Mouse (Mus musculus) neural tube, embryonic 11.5 days (tissue): ENCODE measurements around the gene Ttyh2. TPM values are rescaled to one million over a fixed set of nuclear protein-coding genes. Genes with fewer than 3 reads are reported as not detected.
A peak's percentile ranks its signal among the peaks of the same experiment; 100 is the strongest.

Experiments
- ATAC-seq: fragments of 200-750 bp; cut with Nextera tagmentation; 2 replicates; pipeline ENCODE4 v1.8.0; 2017; ENCODE audit warnings: moderate number of reproducible peaks, mild to moderate bottlenecking, moderate TSS enrichment, moderate library complexity; ENCODE audit not compliant: insufficient read depth, low FRiP score, low TSS enrichment
- DNase-seq: peaks from one replicate; pipeline ENCODE4 v3.0.0-alpha.2; 2015; ENCODE audit warnings: low spot score
- H3K27ac ChIP-seq: fragments of 300-500 bp; sonication (generic); 2 replicates; pipeline ENCODE4 v1.5.1; 2014; ENCODE audit warnings: low read depth, mild to moderate bottlenecking, low read length
- H3K27me3 ChIP-seq: fragments of 300-500 bp; sonication (generic); 2 replicates; pipeline ENCODE4 v1.6.1; 2014; ENCODE audit warnings: mild to moderate bottlenecking, low read length, mixed read lengths; ENCODE audit not compliant: control insufficient read depth, insufficient read depth
- H3K36me3 ChIP-seq: fragments of 300-500 bp; sonication (generic); 2 replicates; pipeline ENCODE4 v1.6.1; 2014; ENCODE audit warnings: mild to moderate bottlenecking, low read length, moderate library complexity, mixed read lengths; ENCODE audit not compliant: control insufficient read depth, insufficient read depth
- H3K4me1 ChIP-seq: fragments of 300-500 bp; sonication (generic); 2 replicates; pipeline ENCODE4 v1.6.1; 2014; ENCODE audit warnings: low read length, mixed read lengths; ENCODE audit not compliant: control insufficient read depth, insufficient read depth
- H3K4me2 ChIP-seq: fragments of 300-500 bp; sonication (generic); 2 replicates; pipeline ENCODE4 v1.6.1; 2014; ENCODE audit warnings: low read depth, mild to moderate bottlenecking, moderate library complexity
- H3K4me3 ChIP-seq: fragments of 300-500 bp; sonication (generic); 2 replicates; pipeline ENCODE4 v1.5.1; 2014; ENCODE audit warnings: low read depth, low read length
- H3K9ac ChIP-seq: fragments of 300-500 bp; sonication (generic); 2 replicates; pipeline ENCODE4 v1.6.1; 2014; ENCODE audit warnings: mild to moderate bottlenecking, low read length
- H3K9me3 ChIP-seq: fragments of 300-500 bp; sonication (generic); 2 replicates; pipeline ENCODE4 v1.6.1; 2016; ENCODE audit warnings: low read length; ENCODE audit not compliant: control insufficient read depth
- WGBS: fragments of 180-500 bp; shearing (Covaris S2); extraction: QIAGEN DNeasy Blood & Tissue Kit; methylation state at CpG from one replicate; pipeline ENCODE4 v1.1.7; 2014; 5-methylcytosine and 5-hydroxymethylcytosine counted together
- polyA plus RNA-seq: library from polyadenylated mRNA; unstranded; fragments of >200 nt; fragmentation: Nextera tagmentation; extraction: Ambion mirVana; gene quantifications from 2 replicates; pipeline ENCODE4 v1.2.1, GENCODE M21; 2014

Ttyh2 gene
- polyA plus RNA-seq, 1 experiment from 2014 or later, result 24.6 TPM

- DNase-seq (no peak), ATAC-seq (no peak)
- Histone ChIP-seq H3K9ac (no peak overlapping the region), H3K27me3 (no peaks in the 10 kb centered on the region), H3K27ac (no peak overlapping the region), H3K4me3 (no peak overlapping the region), H3K9me3 (no peaks in the 10 kb centered on the region), H3K4me2 (no peak overlapping the region), H3K4me1 (no peaks in the 10 kb centered on the region), H3K36me3 (no peaks in the 10 kb centered on the region)
- 87% methylated on average over 6 of the region's 6 CpGs for WGBS
Observed at GRCm38 (mm10) chr11:114653664-114654063, 21.6 kb upstream of the Ttyh2 start.

- Histone ChIP-seq H3K36me3 (no peaks in the 10 kb centered on the region), H3K4me1 (no peaks in the 10 kb centered on the region), H3K9me3 (no peaks in the 10 kb centered on the region), H3K9ac (no peak overlapping the region), H3K4me2 (no peak overlapping the region), H3K27me3 (no peaks in the 10 kb centered on the region), H3K4me3 (no peak overlapping the region), H3K27ac (no peak overlapping the region)
- no peak for ATAC-seq
- no peak for DNase-seq
- WGBS, result 71% methylated on average over 5 of the region's 5 CpGs
Observed at GRCm38 (mm10) chr11:114654552-114654951, 20.7 kb upstream of the Ttyh2 start.

GRCm38 (mm10) chr11:114655350-114656008 lies 19.8 kb upstream of the Ttyh2 start:
- Histone ChIP-seq H3K4me3 (no peak overlapping the region), H3K36me3 (no peaks in the 10 kb centered on the region), H3K4me2 (no peak overlapping the region), H3K27me3 (no peaks in the 10 kb centered on the region), H3K4me1 (no peaks in the 10 kb centered on the region), H3K27ac (no peak overlapping the region), H3K9ac (no peak overlapping the region), H3K9me3 (no peaks in the 10 kb centered on the region)
- no peak for DNase-seq
- 87% methylated on average over 7 of the region's 7 CpGs for WGBS
- ATAC-seq, result no peak

- no peaks in the 10 kb centered on the region for H3K9me3 ChIP-seq
- H3K4me1 ChIP-seq, result no peaks in the 10 kb centered on the region
- no peak overlapping the region for H3K9ac ChIP-seq
- peak; percentile 46 for DNase-seq
- peak; percentile 53 for ATAC-seq
- no peak overlapping the region for H3K4me2 ChIP-seq
- no peak overlapping the region for H3K4me3 ChIP-seq
- 30% methylated on average over 23 of the region's 27 CpGs for WGBS
- peak overlapping the region; percentile 49; the same call in 1 of the 2 replicates for H3K27ac ChIP-seq
- no peaks in the 10 kb centered on the region for H3K36me3 ChIP-seq
- H3K27me3 ChIP-seq, result no peaks in the 10 kb centered on the region
Observed at GRCm38 (mm10) chr11:114656994-114657644, 18.1 kb upstream of the Ttyh2 start.

- Histone ChIP-seq H3K27ac (0 out of 2 replicates have a peak overlapping the region, but pooled peaks have one; percentile 49), H3K4me1 (no peaks in the 10 kb centered on the region), H3K36me3 (no peaks in the 10 kb centered on the region), H3K4me3 (no peak overlapping the region), H3K9me3 (no peaks in the 10 kb centered on the region), H3K9ac (no peak overlapping the region), H3K27me3 (no peaks in the 10 kb centered on the region), H3K4me2 (no peak overlapping the region)
- DNase-seq (peak; percentile 84), ATAC-seq (no peak)
- WGBS, result 24% methylated on average over 7 of the region's 7 CpGs
Observed at GRCm38 (mm10) chr11:114657737-114658136, 17.5 kb upstream of the Ttyh2 start.

- no peaks in the 10 kb centered on the region for H3K36me3 ChIP-seq
- H3K9ac ChIP-seq, result no peak overlapping the region
- H3K4me2 ChIP-seq, result no peak overlapping the region
- H3K4me3 ChIP-seq, result no peak overlapping the region
- no peak overlapping the region for H3K27ac ChIP-seq
- H3K9me3 ChIP-seq, result no peaks in the 10 kb centered on the region
- no peaks in the 10 kb centered on the region for H3K4me1 ChIP-seq
- 93% methylated on average over 14 of the region's 14 CpGs for WGBS
- H3K27me3 ChIP-seq, result no peaks in the 10 kb centered on the region
- ATAC-seq (no peak), DNase-seq (no peak)
Observed at GRCm38 (mm10) chr11:114662161-114662560, 13.1 kb upstream of the Ttyh2 start.

- Histone ChIP-seq H3K27ac (no peak overlapping the region), H3K27me3 (no peaks in the 10 kb centered on the region), H3K9me3 (no peaks in the 10 kb centered on the region), H3K4me1 (no peaks in the 10 kb centered on the region), H3K4me2 (no peak overlapping the region), H3K4me3 (no peak overlapping the region), H3K9ac (no peak overlapping the region), H3K36me3 (no peaks in the 10 kb centered on the region)
- ATAC-seq, result no peak
- 41% methylated on average over 6 of the region's 6 CpGs for WGBS
- peak; percentile 61 for DNase-seq
Observed at GRCm38 (mm10) chr11:114662746-114663362, 12.4 kb upstream of the Ttyh2 start.

GRCm38 (mm10) chr11:114664164-114664563 lies 11.1 kb upstream of the Ttyh2 start:
- H3K4me3 ChIP-seq, result no peak overlapping the region
- no peak for ATAC-seq
- WGBS, result 83% methylated on average over 7 of the region's 7 CpGs

GRCm38 (mm10) chr11:114665463-114665862 lies 9.8 kb upstream of the Ttyh2 start:
- ATAC-seq (no peak), DNase-seq (no peak)
- Histone ChIP-seq H3K36me3 (no peaks in the 10 kb centered on the region), H3K27ac (no peak overlapping the region), H3K9ac (no peak overlapping the region), H3K27me3 (no peaks in the 10 kb centered on the region), H3K9me3 (no peaks in the 10 kb centered on the region), H3K4me3 (no peak overlapping the region), H3K4me2 (no peak overlapping the region), H3K4me1 (peaks cover 10% of the 10 kb centered on the region)
- 75% methylated on average over 2 of the region's 2 CpGs for WGBS

More at GRCm38 (mm10) chr11:114664164-114664563, 11.1 kb upstream of the Ttyh2 start:
- no peak overlapping the region for H3K4me2 ChIP-seq
- no peaks in the 10 kb centered on the region for H3K27me3 ChIP-seq
- no peaks in the 10 kb centered on the region for H3K9me3 ChIP-seq
- H3K36me3 ChIP-seq, result no peaks in the 10 kb centered on the region
- no peak for DNase-seq
- H3K9ac ChIP-seq, result no peak overlapping the region
- H3K4me1 ChIP-seq, result no peaks in the 10 kb centered on the region
- no peak overlapping the region for H3K27ac ChIP-seq
